Mouse (Mus musculus) lung, embryonic 14.5 days (tissue): Measurements from ENCODE around the gene Smim24. TPM values are rescaled to one million over a fixed set of nuclear protein-coding genes. Genes with fewer than 3 reads are reported as not detected.
A peak's percentile ranks its signal among the peaks of the same experiment; 100 is the strongest.

ENCODE experiments used
- ATAC-seq: fragments of 200-750 bp; cut with Nextera tagmentation; 2 replicates; pipeline ENCODE4 v1.8.0; 2017; ENCODE audit warnings: mild to moderate bottlenecking, moderate TSS enrichment, moderate library complexity; ENCODE audit not compliant: insufficient read depth
- DNase-seq: peaks from one replicate; pipeline ENCODE4 v3.0.0-alpha.2; 2015
- H3K27ac ChIP-seq: fragments of 300-500 bp; sonication (generic); 2 replicates; pipeline ENCODE4 v1.5.1; 2014; ENCODE audit warnings: low read depth, mild to moderate bottlenecking, moderate library complexity
- H3K27me3 ChIP-seq: fragments of 300-500 bp; sonication (generic); 2 replicates; pipeline ENCODE4 v1.6.1; 2014; ENCODE audit warnings: low read length, control low read depth; ENCODE audit not compliant: insufficient read depth
- H3K36me3 ChIP-seq: fragments of 300-500 bp; sonication (generic); 2 replicates; pipeline ENCODE4 v1.6.1; 2014; ENCODE audit warnings: control low read depth; ENCODE audit not compliant: insufficient read depth
- H3K4me1 ChIP-seq: fragments of 300-500 bp; sonication (generic); 2 replicates; pipeline ENCODE4 v1.6.1; 2014; ENCODE audit warnings: antibody characterized with exemption, control low read depth; ENCODE audit not compliant: insufficient read depth
- H3K4me2 ChIP-seq: fragments of 300-500 bp; sonication (generic); 2 replicates; pipeline ENCODE4 v1.6.1; 2014; ENCODE audit warnings: mild to moderate bottlenecking
- H3K4me3 ChIP-seq: fragments of 300-500 bp; sonication (generic); 2 replicates; pipeline ENCODE4 v1.5.1; 2014; ENCODE audit warnings: low read depth, low read length
- H3K9ac ChIP-seq: fragments of 300-500 bp; sonication (generic); 2 replicates; pipeline ENCODE4 v1.6.1; 2014
- H3K9me3 ChIP-seq: fragments of 300-500 bp; sonication (generic); 2 replicates; pipeline ENCODE4 v1.6.1; 2016; ENCODE audit warnings: low read depth, low read length, control low read depth
- CTCF ChIP-seq: IDR thresholded peaks from 2 replicates; pipeline ENCODE4 v1.5.1; 2016; ENCODE audit warnings: antibody characterized with exemption, low read depth
- WGBS: fragments of 180-500 bp; shearing (Covaris S2); extraction: QIAGEN DNeasy Blood & Tissue Kit; methylation state at CpG from one replicate; pipeline ENCODE4 v1.1.7; 2014; 5-methylcytosine and 5-hydroxymethylcytosine counted together
- polyA plus RNA-seq: library from polyadenylated mRNA; unstranded; fragments of >200 nt; fragmentation: Nextera tagmentation; extraction: Ambion mirVana; gene quantifications from 2 replicates; pipeline ENCODE4 v1.2.1, GENCODE M21; 2014

Gene Smim24
- polyA plus RNA-seq, 1 experiment from 2014 or later = 3.3 TPM

DNA sequence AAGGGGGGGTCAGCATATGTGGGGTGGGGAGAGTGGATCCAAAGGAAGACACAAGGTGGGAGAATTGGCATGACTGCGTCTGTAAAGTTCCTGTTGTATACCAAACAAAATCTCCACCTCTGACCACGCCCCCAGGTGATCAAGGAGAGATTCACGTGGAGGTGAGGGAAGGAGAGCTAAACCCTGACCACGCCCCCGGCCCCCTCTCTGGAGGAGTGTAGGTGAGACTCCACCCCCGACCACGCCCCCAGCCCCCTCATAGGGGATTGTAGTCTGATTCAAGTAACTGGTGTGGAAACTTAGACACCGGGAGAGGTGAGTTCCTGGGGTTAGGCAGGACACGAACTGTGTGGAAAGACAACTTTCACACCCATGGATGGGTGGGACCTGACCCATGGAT is 11.2 kb downstream of the Smim24 start:
- Histone ChIP-seq H3K4me2 (no peak overlapping the region), H3K9ac (no peak overlapping the region), H3K27me3 (no peaks in the 10 kb centered on the region), H3K36me3 (peaks cover 85% of the 10 kb centered on the region), H3K9me3 (no peaks in the 10 kb centered on the region), H3K4me1 (peaks cover 43% of the 10 kb centered on the region), H3K4me3 (no peak overlapping the region), H3K27ac (no peak overlapping the region)
- WGBS = 26% methylated on average over 9 of the region's 9 CpGs
- ATAC-seq (no peak), DNase-seq (no peak)
- no peak for TF ChIP-seq CTCF

DNA sequence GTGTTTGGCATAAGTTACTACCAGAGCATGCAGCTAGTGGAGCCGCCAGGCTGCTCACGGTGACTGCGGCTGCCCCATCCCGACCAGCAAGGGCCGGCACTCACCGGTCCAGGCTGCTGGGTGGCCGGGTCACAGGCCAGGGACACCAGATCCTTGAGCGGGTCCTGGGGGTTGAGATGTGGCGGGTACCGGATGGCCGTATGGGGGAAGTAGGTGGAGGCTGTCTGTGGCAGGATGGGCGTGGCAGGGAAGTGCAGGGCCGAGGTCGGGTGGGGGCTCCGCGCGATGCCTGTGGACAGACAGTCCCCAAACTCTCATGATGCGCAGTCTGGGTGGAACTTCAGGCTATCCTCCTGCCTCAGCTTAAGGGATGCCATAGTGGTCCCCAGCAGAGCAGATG is 11.9 kb downstream of the Smim24 start:
- peaks cover 83% of the 10 kb centered on the region for H3K36me3 ChIP-seq

DNA sequence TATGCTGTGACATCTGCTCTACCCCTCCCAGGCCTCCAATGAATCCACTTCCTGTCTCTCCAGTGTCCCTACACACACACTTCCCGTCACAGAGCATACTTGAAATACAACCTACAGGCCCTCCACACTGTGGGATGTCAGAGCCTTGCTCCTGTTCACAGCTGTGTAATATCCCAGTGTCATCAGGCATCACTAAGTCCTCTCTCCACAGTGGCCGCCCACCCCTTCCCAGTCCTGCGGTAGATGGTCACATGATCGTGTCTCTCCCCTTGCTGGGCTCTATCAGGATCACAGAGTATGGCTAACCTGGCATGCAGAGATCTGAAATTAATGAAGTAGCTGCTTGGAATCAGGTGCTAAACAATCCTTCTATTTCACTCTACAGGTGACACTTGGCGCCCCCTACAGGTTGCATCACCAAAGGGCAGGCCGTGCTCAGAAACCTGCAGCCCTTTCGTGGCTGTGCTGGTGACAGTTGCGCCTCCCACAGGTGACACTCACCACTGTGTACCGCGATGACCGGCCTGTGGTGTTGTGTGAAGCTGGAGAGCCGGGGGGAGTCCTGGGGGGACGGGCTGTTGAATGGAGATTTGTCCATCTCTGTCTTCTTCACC is 12.8 kb downstream of the Smim24 start:
- TF ChIP-seq CTCF = peak; percentile 74
- Histone ChIP-seq H3K9me3 (no peaks in the 10 kb centered on the region), H3K4me2 (no peak overlapping the region), H3K27ac (no peak overlapping the region), H3K36me3 (peaks cover 73% of the 10 kb centered on the region), H3K4me3 (no peak overlapping the region), H3K4me1 (peaks cover 43% of the 10 kb centered on the region), H3K27me3 (no peaks in the 10 kb centered on the region), H3K9ac (no peak overlapping the region)
- peak; percentile 63 for DNase-seq
- 48% methylated on average over 13 of the region's 13 CpGs for WGBS
- no peak for ATAC-seq

More for the DNA sequence above, 11.9 kb downstream of the Smim24 start:
- Histone ChIP-seq H3K9ac (no peak overlapping the region), H3K4me3 (no peak overlapping the region), H3K27me3 (no peaks in the 10 kb centered on the region), H3K9me3 (no peaks in the 10 kb centered on the region), H3K27ac (no peak overlapping the region), H3K4me1 (peaks cover 43% of the 10 kb centered on the region), H3K4me2 (no peak overlapping the region)
- no peak for TF ChIP-seq CTCF
- WGBS = 59% methylated on average over 18 of the region's 18 CpGs
- DNase-seq (no peak), ATAC-seq (no peak)

DNA sequence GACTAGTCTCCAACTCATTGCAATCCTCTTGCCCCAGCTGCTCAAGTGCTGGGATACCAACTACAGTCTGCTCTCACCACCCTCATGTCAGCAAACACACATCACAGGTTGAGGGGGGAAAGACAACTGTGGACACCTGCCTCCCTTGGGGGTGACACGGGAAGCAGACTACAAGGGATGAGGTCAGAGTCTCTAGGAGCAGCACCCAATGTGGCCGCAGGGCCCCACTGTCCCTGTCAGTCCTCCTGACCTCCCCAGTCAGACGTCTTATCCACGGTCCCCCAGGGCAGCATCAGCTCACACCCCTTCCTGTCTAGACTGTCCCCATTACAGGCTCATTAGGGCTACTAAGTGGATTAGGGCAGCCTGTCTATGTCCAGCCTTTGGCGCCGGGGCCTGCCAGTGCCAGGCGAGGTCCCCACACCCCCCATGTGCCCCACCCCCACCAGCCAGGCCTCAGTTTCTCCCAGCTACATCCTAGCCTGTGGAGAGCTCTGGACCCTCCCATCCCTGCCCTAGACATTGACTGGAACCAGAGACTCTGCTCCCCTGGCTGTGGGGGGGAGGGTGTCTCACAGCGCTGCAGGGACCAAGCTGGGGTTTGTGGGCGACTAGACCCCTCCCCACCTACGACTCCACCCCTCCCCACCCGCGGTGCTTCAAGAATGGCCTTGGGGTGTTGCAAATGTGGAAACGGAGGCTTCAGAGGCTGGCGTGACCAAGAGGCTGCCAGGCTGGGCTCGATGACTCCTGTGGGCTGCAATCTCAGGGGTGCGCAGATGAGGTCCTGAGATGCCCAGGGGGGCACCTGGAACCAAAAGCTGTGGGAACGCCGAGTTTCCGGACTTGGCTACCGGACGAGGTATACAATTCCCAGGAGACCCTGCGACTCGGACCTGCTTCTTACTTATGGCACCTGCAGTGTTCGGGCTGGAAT is 13.9 kb downstream of the Smim24 start:
- TF ChIP-seq CTCF = no peak
- no peaks in the 10 kb centered on the region for H3K27me3 ChIP-seq
- peaks cover 45% of the 10 kb centered on the region for H3K4me1 ChIP-seq
- 38% methylated on average over 24 of the region's 24 CpGs for WGBS
- peak overlapping the region; percentile 56 for H3K4me2 ChIP-seq
- peaks cover 67% of the 10 kb centered on the region for H3K36me3 ChIP-seq
- no peaks in the 10 kb centered on the region for H3K9me3 ChIP-seq
- peak overlapping the region; percentile 36; the same call in 1 of the 2 replicates for H3K27ac ChIP-seq
- H3K4me3 ChIP-seq = peak overlapping the region; percentile 27
- DNase-seq = no peak
- H3K9ac ChIP-seq = peak overlapping the region; percentile 38; the same call in 1 of the 2 replicates
- no peak for ATAC-seq

DNA sequence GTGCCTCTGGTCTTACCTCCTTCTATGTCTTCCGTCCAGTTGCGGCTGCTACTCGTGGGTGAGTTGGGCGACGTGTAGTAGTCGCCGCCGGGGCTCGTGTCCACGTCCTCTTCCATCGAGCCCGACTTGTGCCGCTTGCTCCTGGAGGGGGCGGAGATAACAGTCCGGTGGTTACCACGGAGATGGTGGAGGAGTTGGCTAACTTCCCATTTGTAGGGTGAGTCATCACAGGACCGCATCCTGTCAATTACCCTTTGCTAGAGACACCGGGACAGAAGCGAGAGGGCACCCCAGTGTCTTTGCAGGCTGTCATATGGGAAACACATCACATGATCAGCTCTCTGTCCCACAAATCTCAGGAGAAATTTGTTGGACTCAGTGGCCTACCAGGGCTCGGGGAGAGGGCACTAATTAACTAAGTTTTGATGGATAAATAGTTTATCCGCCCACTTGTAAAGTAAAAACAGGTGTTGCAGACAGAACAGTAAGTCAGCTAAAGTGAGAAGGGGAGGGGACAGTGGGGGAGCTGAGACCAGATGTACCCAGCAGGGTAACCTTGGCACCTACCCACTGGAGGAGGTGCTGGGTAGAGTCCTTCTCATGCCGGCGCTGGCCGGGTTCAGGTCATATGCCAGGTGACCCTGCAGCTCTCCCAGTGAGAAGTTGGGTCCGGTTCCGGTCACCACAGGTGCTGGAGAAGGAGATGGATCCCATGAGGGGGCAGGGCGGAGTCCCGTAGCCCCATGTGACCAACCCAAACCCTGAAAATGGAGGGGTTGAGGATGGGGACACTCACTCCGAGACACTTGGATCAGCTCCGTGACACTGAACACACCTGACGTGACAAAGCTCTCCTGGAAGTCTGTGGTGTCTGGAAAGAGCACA is 14.9 kb downstream of the Smim24 start:
- no peaks in the 10 kb centered on the region for H3K27me3 ChIP-seq
- H3K36me3 ChIP-seq = peaks cover 72% of the 10 kb centered on the region
- H3K9me3 ChIP-seq = no peaks in the 10 kb centered on the region
- WGBS = 23% methylated on average over 31 of the region's 31 CpGs
- ATAC-seq = peak; percentile 15
- DNase-seq = peak; percentile 94
- H3K4me3 ChIP-seq = peak overlapping the region; percentile 27
- peaks cover 45% of the 10 kb centered on the region for H3K4me1 ChIP-seq
- peak overlapping the region; percentile 46; the same call in 1 of the 2 replicates for H3K27ac ChIP-seq
- peak overlapping the region; percentile 56 for H3K4me2 ChIP-seq
- peak overlapping the region; percentile 38; the same call in 1 of the 2 replicates for H3K9ac ChIP-seq
- no peak; the same call in 1 of the 2 replicates for TF ChIP-seq CTCF

DNA sequence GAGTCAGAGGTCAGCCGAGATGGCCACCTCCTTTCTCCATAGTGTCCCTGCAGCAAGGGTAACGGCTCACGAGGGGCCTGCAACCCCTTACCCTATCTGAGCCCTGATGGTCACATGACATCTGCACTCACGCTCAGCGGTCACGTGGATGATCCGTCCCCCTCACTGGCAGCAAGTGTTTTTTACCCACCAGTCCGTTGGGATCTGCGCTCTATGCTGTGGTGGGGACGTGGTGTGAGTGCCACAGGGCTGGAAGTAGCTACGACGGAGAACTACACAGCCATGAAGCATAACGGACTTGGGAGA is 15.5 kb downstream of the Smim24 start:
- ATAC-seq = no peak
- Histone ChIP-seq H3K36me3 (peaks cover 72% of the 10 kb centered on the region), H3K27me3 (no peaks in the 10 kb centered on the region), H3K4me3 (no peak overlapping the region), H3K9me3 (no peaks in the 10 kb centered on the region), H3K4me1 (peaks cover 44% of the 10 kb centered on the region), H3K4me2 (peak overlapping the region; percentile 56; the same call in 1 of the 2 replicates), H3K27ac (peak overlapping the region; percentile 46; the same call in 1 of the 2 replicates), H3K9ac (no peak overlapping the region)
- no peak for DNase-seq
- no peak for TF ChIP-seq CTCF
- WGBS = 58% methylated on average over 13 of the region's 13 CpGs
